In the genomic region with DNA sequence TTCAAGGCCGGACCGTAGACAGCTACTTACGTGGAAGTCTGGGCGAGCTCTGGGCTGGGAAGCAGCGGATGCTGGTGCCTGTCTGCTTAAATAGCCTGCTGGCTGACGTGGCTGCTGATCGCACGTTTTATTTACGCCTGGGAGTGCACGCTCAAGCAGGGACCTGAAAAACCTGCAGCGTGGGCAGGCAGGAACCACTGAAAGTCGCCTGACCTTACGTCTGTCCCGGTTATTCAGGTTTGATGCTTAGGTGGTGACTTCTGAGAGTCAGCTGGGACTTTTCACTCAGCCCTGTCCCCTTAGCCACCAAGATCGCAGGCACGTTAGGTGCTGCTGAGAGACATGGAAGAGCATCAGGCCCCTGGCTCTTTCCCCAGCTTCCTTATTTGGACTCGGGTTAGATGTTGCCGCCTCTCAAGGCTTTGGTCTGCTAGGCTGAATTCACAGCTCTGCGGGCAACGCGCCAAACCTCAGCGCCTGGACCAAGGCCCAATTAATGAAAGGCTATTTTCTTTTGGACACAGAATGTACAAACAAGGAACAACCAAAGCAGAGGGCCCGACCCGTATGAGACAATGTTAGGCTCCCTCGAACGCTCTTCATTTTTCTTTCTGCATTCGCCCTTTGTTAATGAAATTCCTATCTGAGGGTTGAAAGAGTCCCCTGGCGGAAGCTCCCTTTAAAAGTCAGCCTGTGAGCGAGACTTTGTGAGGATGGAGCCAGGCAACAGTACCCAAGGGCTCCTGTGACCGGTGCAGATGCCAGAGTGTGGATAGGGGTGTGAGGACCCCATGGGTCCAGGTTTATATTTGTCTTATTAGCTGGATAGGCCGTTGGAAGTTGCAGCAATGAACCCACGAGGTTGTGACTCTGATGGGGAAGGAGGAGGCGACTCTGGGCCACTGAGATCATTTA, we compare ENCODE assay signal across 8 mouse cellular contexts. TPM values are rescaled to one million over a fixed set of nuclear protein-coding genes. Genes with fewer than 3 reads are reported as not detected.
DNase-seq lines count a peak whose midpoint lies in the region; ATAC-seq lines count a peak whose summit lies in the region.

TSS of gene Hopx (minus strand) at position 305 of the 915 bp plus-strand sequence.

- no peaks in the 10 kb centered on the region for H3K36me3 ChIP-seq in midbrain, embryonic 14.5 days (ENCODE audit: control insufficient read depth, insufficient read depth, low read length)
- H3K36me3 ChIP-seq in midbrain, embryonic 11.5 days (ENCODE audit: control insufficient read depth, insufficient read depth, low read length) = no peaks in the 10 kb centered on the region
- H3K36me3 ChIP-seq in embryonic facial prominence, embryonic 15.5 days = no peaks in the 10 kb centered on the region

- DNase-seq in midbrain, embryonic 14.5 days = peak; percentile 76
- no peak for DNase-seq in midbrain, embryonic 11.5 days (ENCODE audit: low spot score, missing footprints)
- DNase-seq in heart, adult 9 months (ENCODE audit: low spot score in 2 of 2) = peak; percentile 66 to 87
- DNase-seq in kidney, adult 11 months = peak; percentile 68
- DNase-seq in left cerebral cortex, postnatal 36 days (ENCODE audit: low spot score in 2 of 2) = peak; percentile 24 to 26
- DNase-seq in ovary, adult 18-20 months (ENCODE audit: low spot score) = peak; percentile 82
- DNase-seq in yolk sac, embryonic 10.5 days (ENCODE audit: low spot score) = no peak

- 0 out of 2 replicates have a peak within 1 kb of the TSS, but pooled peaks have one; percentile 20 for H3K27ac ChIP-seq in midbrain, embryonic 14.5 days (replicated peaks; ENCODE audit: low read depth, low read length)
- H3K27ac ChIP-seq in midbrain, embryonic 11.5 days (ENCODE audit: low read depth, low read length) = no peak within 1 kb of the TSS
- H3K27ac ChIP-seq in embryonic facial prominence, embryonic 15.5 days (replicated peaks) = peak within 1 kb of the TSS; percentile 34; the same call in 1 of the 2 replicates

- WGBS in midbrain, embryonic 14.5 days = 38% methylated on average over 33 of the region's 33 CpGs
- WGBS in midbrain, embryonic 11.5 days = 48% methylated on average over 33 of the region's 33 CpGs
- 42% methylated on average over 33 of the region's 33 CpGs for WGBS in embryonic facial prominence, embryonic 15.5 days

- peak; percentile 27; the same call in 1 of the 2 replicates for ATAC-seq in midbrain, embryonic 14.5 days (ENCODE audit: low FRiP score, low TSS enrichment)
- no peak for ATAC-seq in midbrain, embryonic 11.5 days (ENCODE audit: low FRiP score)
- no peak for ATAC-seq in embryonic facial prominence, embryonic 15.5 days (ENCODE audit: insufficient number of reproducible peaks, low FRiP score, low TSS enrichment, low read depth)

- peak within 1 kb of the TSS; percentile 10; the same call in 1 of the 2 replicates for H3K4me2 ChIP-seq in midbrain, embryonic 14.5 days (ENCODE audit: low read length)
- no peak within 1 kb of the TSS for H3K4me2 ChIP-seq in midbrain, embryonic 11.5 days
- H3K4me2 ChIP-seq in embryonic facial prominence, embryonic 15.5 days (replicated peaks) = peak within 1 kb of the TSS; percentile 27

- no peaks in the 10 kb centered on the region for H3K9me3 ChIP-seq in midbrain, embryonic 14.5 days (ENCODE audit: control insufficient read depth, low read length)
- no peaks in the 10 kb centered on the region for H3K9me3 ChIP-seq in midbrain, embryonic 11.5 days (ENCODE audit: control insufficient read depth, low read length)
- H3K9me3 ChIP-seq in embryonic facial prominence, embryonic 15.5 days (replicated peaks) = no peaks in the 10 kb centered on the region

- H3K4me3 ChIP-seq in midbrain, embryonic 14.5 days (replicated peaks; ENCODE audit: low read depth, low read length) = no peak within 1 kb of the TSS
- no peak within 1 kb of the TSS for H3K4me3 ChIP-seq in midbrain, embryonic 11.5 days (ENCODE audit: low read depth, low read length)
- H3K4me3 ChIP-seq in embryonic facial prominence, embryonic 15.5 days (replicated peaks) = no peak within 1 kb of the TSS

- no peak within 1 kb of the TSS for H3K9ac ChIP-seq in midbrain, embryonic 14.5 days (replicated peaks; ENCODE audit: low read length)
- no peak within 1 kb of the TSS for H3K9ac ChIP-seq in midbrain, embryonic 11.5 days (ENCODE audit: low read length)
- no peak within 1 kb of the TSS for H3K9ac ChIP-seq in embryonic facial prominence, embryonic 15.5 days

- intact Hi-C loops in left cerebral cortex, postnatal 36 days (cut with DNase I) = no loop called here

- peaks cover 53% of the 10 kb centered on the region for H3K27me3 ChIP-seq in midbrain, embryonic 14.5 days (ENCODE audit: control insufficient read depth, insufficient read depth, low read length)
- H3K27me3 ChIP-seq in midbrain, embryonic 11.5 days (ENCODE audit: control insufficient read depth, insufficient read depth, low read length) = peaks cover 59% of the 10 kb centered on the region
- no peaks in the 10 kb centered on the region; the same call in 1 of the 2 replicates for H3K27me3 ChIP-seq in embryonic facial prominence, embryonic 15.5 days

- peaks cover 8% of the 10 kb centered on the region; the same call in 1 of the 2 replicates for H3K4me1 ChIP-seq in midbrain, embryonic 14.5 days (ENCODE audit: control insufficient read depth, insufficient read depth, low read length)
- H3K4me1 ChIP-seq in midbrain, embryonic 11.5 days (ENCODE audit: control insufficient read depth, insufficient read depth, low read length) = no peaks in the 10 kb centered on the region
- H3K4me1 ChIP-seq in embryonic facial prominence, embryonic 15.5 days = 0 out of 2 replicates have a peak, but pooled peaks cover 7% of the 10 kb centered on the region

RNA-seq across cellular contexts. Expression of gene Hopx, which starts in this region (rescaled TPM):
- polyA plus RNA-seq in midbrain, embryonic 14.5 days (2014; fragmentation: Nextera tagmentation; extraction: Ambion mirVana) = 0.82 and 0.93 TPM in 2 replicates
- polyA plus RNA-seq in midbrain, embryonic 11.5 days (2014; fragmentation: Nextera tagmentation; extraction: Ambion mirVana) = 0.37 TPM in 1 of 2 replicates, not detected in the other
- polyA plus RNA-seq in embryonic facial prominence, embryonic 15.5 days (2015; fragmentation: Nextera tagmentation; extraction: Ambion mirVana) = 3.5 and 4.7 TPM in 2 replicates
- total RNA-seq in left cerebral cortex, postnatal 36 days (2021) = 10 to 100 TPM; 28.6 to 28.8 TPM

Comparison
In these comparisons a context has a peak if more than half of its experiments do, and no peak if none do; other contexts are left out.
1. Peak in DNase-seq, ATAC-seq, H3K27ac ChIP-seq and H3K4me2 ChIP-seq in midbrain, embryonic 14.5 days; RNA of the gene not detected or under 1 TPM.
2. DNase-seq: peak in heart, adult 9 months (2 of 2), kidney, adult 11 months (single experiment), left cerebral cortex, postnatal 36 days (2 of 2) and ovary, adult 18-20 months (single experiment); none in midbrain, embryonic 11.5 days (single experiment) and yolk sac, embryonic 10.5 days (single experiment).